Mouse (Mus musculus) midbrain, postnatal 0 days (tissue): Measurements from ENCODE around the gene Sept5. TPM values are rescaled to one million over a fixed set of nuclear protein-coding genes. Genes with fewer than 3 reads are reported as not detected.

ENCODE experiments used
- ATAC-seq: fragments of 200-750 bp; cut with Nextera tagmentation; 2 replicates; pipeline ENCODE4 v1.8.0; 2017; ENCODE audit warnings: moderate number of reproducible peaks, mild to moderate bottlenecking, moderate TSS enrichment, moderate library complexity; ENCODE audit not compliant: low FRiP score
- DNase-seq: peaks from one replicate; pipeline ENCODE4 v3.0.0-alpha.2; 2015; ENCODE audit warnings: low spot score
- H3K27ac ChIP-seq: fragments of 300-500 bp; sonication (generic); 2 replicates; pipeline ENCODE4 v1.5.1; 2014; ENCODE audit warnings: low read depth, mild to moderate bottlenecking, low read length, mixed read lengths
- H3K27me3 ChIP-seq: fragments of 300-500 bp; sonication (generic); 2 replicates; pipeline ENCODE4 v1.6.1; 2014; ENCODE audit warnings: low read length, control low read depth, mixed read lengths; ENCODE audit not compliant: insufficient read depth
- H3K36me3 ChIP-seq: fragments of 300-500 bp; sonication (generic); 2 replicates; pipeline ENCODE4 v1.6.1; 2014; ENCODE audit warnings: low read length, control low read depth, mixed read lengths; ENCODE audit not compliant: insufficient read depth
- H3K4me1 ChIP-seq: fragments of 300-500 bp; sonication (generic); 2 replicates; pipeline ENCODE4 v1.6.1; 2014; ENCODE audit warnings: mild to moderate bottlenecking, control low read depth, antibody characterized with exemption, low read length, mixed read lengths; ENCODE audit not compliant: insufficient read depth
- H3K4me2 ChIP-seq: fragments of 300-500 bp; sonication (generic); 2 replicates; pipeline ENCODE4 v1.6.1; 2014; ENCODE audit warnings: low read depth, mild to moderate bottlenecking, low read length, mixed read lengths; ENCODE audit not compliant: poor library complexity, severe bottlenecking
- H3K4me3 ChIP-seq: fragments of 300-500 bp; sonication (generic); 2 replicates; pipeline ENCODE4 v1.5.1; 2014; ENCODE audit warnings: low read depth, mild to moderate bottlenecking, low read length, moderate library complexity
- H3K9ac ChIP-seq: fragments of 300-500 bp; sonication (generic); replicated peaks from 2 replicates; pipeline ENCODE4 v1.6.1; 2014; ENCODE audit warnings: mild to moderate bottlenecking, low read length, moderate library complexity, mixed read lengths; ENCODE audit not compliant: poor library complexity, severe bottlenecking
- H3K9me3 ChIP-seq: fragments of 300-500 bp; sonication (generic); 2 replicates; pipeline ENCODE4 v1.6.1; 2016; ENCODE audit warnings: low read length, control low read depth
- CTCF ChIP-seq: IDR thresholded peaks from 2 replicates; pipeline ENCODE4 v1.5.1; 2016; ENCODE audit warnings: antibody characterized with exemption, mild to moderate bottlenecking
- WGBS: fragments of 180-500 bp; shearing (Covaris S2); extraction: QIAGEN DNeasy Blood & Tissue Kit; methylation state at CpG from one replicate; pipeline ENCODE4 v1.1.7; 2014; 5-methylcytosine and 5-hydroxymethylcytosine counted together
- polyA plus RNA-seq: library from polyadenylated mRNA; unstranded; fragments of >200 nt; fragmentation: Nextera tagmentation; extraction: Ambion mirVana; gene quantifications from 2 replicates; pipeline ENCODE4 v1.2.1, GENCODE M21; 2015
- total RNA-seq: library from RNA; depleted of rRNA; stranded (reverse); fragments of >200 nt; gene quantifications from 2 replicates; pipeline ENCODE4 v1.2.3, GENCODE M21; 2014

Sept5 gene
- total and polyA plus RNA-seq, 2 experiments from 2014 or later = 247 to 407 TPM

GRCm38 (mm10) chr16:18618297-18618696 lies 11.5 kb downstream of the Sept5 start:
- peaks cover 25% of the 10 kb centered on the region for H3K27me3 ChIP-seq
- H3K4me2 ChIP-seq = no peak overlapping the region
- no peak for DNase-seq
- H3K9me3 ChIP-seq = no peaks in the 10 kb centered on the region
- H3K9ac ChIP-seq = no peak overlapping the region
- peaks cover 11% of the 10 kb centered on the region for H3K36me3 ChIP-seq
- H3K4me3 ChIP-seq = no peak overlapping the region
- 50% methylated on average over 2 of the region's 2 CpGs for WGBS
- H3K27ac ChIP-seq = no peak overlapping the region
- no peak for TF ChIP-seq CTCF
- no peak for ATAC-seq
- no peaks in the 10 kb centered on the region; the same call in 1 of the 2 replicates for H3K4me1 ChIP-seq

DNA sequence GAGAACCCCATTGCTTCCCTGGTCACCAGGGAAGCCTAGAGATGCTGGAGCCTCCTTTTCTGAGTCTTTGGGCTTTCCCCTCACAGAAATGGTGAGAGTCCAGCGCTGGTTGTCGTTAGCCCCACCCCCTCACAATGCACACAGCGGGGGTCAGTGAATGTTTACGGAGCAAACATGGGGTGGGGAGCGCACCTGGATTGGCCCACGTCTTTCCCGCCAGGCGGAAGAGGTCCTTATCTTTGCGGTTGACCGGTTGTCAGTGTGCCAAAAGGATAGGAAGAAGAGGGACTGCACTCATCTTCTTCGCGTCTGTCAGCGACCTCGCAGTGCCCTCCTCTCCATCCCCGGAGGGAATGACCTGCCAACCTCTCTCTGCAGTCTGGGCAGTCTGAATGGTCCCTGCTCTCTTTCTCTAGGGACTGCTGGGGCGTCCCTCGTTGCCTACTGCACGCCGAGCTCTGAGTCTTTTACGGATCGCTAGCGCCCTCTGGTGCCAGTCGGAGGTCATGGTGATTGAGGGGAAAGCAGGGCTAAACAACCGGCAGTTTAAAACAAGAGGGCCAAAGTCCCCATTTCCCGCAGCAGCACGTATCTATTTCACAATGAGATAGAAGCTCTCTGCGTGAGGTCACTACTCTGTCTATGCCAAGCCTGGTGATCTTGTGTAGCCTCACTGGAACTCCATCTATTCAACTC lies 12.2 kb downstream of the Sept5 start:
- Histone ChIP-seq H3K27ac (no peak overlapping the region), H3K9me3 (no peaks in the 10 kb centered on the region), H3K4me3 (peak overlapping the region; percentile 20), H3K27me3 (peaks cover 17% of the 10 kb centered on the region), H3K4me2 (peak overlapping the region; percentile 58), H3K36me3 (peaks cover 3% of the 10 kb centered on the region), H3K9ac (no peak overlapping the region), H3K4me1 (no peaks in the 10 kb centered on the region; the same call in 1 of the 2 replicates)
- DNase-seq (peak; percentile 87), ATAC-seq (peak; percentile 33)
- WGBS = 3% methylated on average over 27 of the region's 27 CpGs
- peak; percentile 96 for TF ChIP-seq CTCF

- no peak for TF ChIP-seq CTCF
- Histone ChIP-seq H3K9ac (no peak overlapping the region), H3K36me3 (no peaks in the 10 kb centered on the region), H3K27ac (no peak overlapping the region), H3K27me3 (0 out of 2 replicates have a peak, but pooled peaks cover 6% of the 10 kb centered on the region), H3K4me2 (no peak overlapping the region), H3K4me1 (no peaks in the 10 kb centered on the region), H3K9me3 (no peaks in the 10 kb centered on the region), H3K4me3 (no peak overlapping the region)
- WGBS = 91% methylated on average over 3 of the region's 3 CpGs
- DNase-seq (no peak), ATAC-seq (no peak)
Observed at GRCm38 (mm10) chr16:18613301-18613700, 16.5 kb downstream of the Sept5 start.

DNA sequence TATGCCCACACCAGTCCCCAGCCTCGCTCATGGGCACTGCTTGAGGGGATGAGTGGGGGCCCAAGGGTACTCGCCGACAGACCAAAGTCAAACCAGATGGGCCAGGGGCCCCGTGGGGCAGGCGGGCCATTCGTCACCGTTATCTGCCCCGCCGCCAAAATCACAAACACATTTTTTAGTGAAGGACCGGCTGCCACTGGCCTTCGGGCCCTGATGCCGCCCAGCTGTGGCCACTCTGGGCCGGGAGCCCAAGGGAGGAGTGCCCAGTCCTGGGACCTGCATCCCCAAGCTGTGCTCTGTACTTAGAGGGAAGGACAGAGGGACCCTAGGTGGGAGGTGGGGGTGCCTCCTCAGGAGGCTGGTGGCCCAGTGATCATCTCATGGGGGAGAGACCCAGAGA lies 18.0 kb downstream of the Sept5 start:
- ATAC-seq (no peak), DNase-seq (no peak)
- 0 out of 2 replicates have a peak, but pooled peaks cover 6% of the 10 kb centered on the region for H3K27me3 ChIP-seq
- H3K36me3 ChIP-seq = no peaks in the 10 kb centered on the region
- H3K9ac ChIP-seq = no peak overlapping the region
- H3K27ac ChIP-seq = no peak overlapping the region
- H3K4me3 ChIP-seq = no peak overlapping the region
- no peak overlapping the region for H3K4me2 ChIP-seq
- WGBS = 88% methylated on average over 13 of the region's 13 CpGs
- no peak for TF ChIP-seq CTCF
- no peaks in the 10 kb centered on the region for H3K4me1 ChIP-seq
- H3K9me3 ChIP-seq = no peaks in the 10 kb centered on the region

- 0 out of 2 replicates have a peak, but pooled peaks cover 6% of the 10 kb centered on the region for H3K27me3 ChIP-seq
Observed at GRCm38 (mm10) chr16:18609099-18609498, 20.7 kb downstream of the Sept5 start.

GRCm38 (mm10) chr16:18608226-18608625 lies 21.5 kb downstream of the Sept5 start:
- DNase-seq = no peak

More at GRCm38 (mm10) chr16:18609099-18609498, 20.7 kb downstream of the Sept5 start:
- Histone ChIP-seq H3K36me3 (no peaks in the 10 kb centered on the region), H3K9ac (no peak overlapping the region), H3K4me1 (no peaks in the 10 kb centered on the region), H3K4me2 (no peak overlapping the region), H3K4me3 (no peak overlapping the region), H3K27ac (no peak overlapping the region), H3K9me3 (no peaks in the 10 kb centered on the region)
- no peak for ATAC-seq
- no peak for TF ChIP-seq CTCF
- WGBS = 59% methylated on average over 2 of the region's 2 CpGs
- DNase-seq = no peak

More at GRCm38 (mm10) chr16:18608226-18608625, 21.5 kb downstream of the Sept5 start:
- Histone ChIP-seq H3K4me3 (no peak overlapping the region), H3K4me1 (no peaks in the 10 kb centered on the region), H3K36me3 (no peaks in the 10 kb centered on the region), H3K27ac (no peak overlapping the region), H3K4me2 (no peak overlapping the region), H3K9me3 (no peaks in the 10 kb centered on the region), H3K9ac (no peak overlapping the region), H3K27me3 (0 out of 2 replicates have a peak, but pooled peaks cover 6% of the 10 kb centered on the region)
- 10% methylated on average over 11 of the region's 11 CpGs for WGBS
- ATAC-seq = no peak
- TF ChIP-seq CTCF = no peak
